Mouse (Mus musculus): ENCODE measurements at regions not wholly inside any gene's neighbourhood (a gene's known extent, or its start where the extent isn't known, plus 50 kb on each side); places are given as distances from the start of the nearest gene placed in this dataset.

DNA sequence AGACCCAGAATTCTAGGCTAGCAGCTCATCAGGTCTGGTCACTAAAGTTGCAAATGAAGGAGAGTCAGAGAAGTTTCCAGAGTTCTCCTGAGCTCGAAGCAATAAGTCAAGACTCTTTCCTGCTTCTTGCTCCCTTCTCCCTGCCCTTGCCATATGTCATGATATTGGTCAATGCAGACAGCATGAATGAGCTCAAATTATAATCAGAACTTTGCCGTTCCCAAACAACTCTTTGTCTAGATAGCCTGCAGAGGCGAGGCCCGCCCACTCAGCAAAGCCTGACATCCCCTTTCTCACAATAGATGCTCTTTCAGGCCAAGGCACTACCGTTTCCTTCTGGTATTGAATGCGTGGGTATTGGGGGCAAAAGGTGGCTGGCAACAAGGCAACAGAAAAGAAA is 204.0 kb upstream of the Ncam1 start:
- no peak for DNase-seq

DNA sequence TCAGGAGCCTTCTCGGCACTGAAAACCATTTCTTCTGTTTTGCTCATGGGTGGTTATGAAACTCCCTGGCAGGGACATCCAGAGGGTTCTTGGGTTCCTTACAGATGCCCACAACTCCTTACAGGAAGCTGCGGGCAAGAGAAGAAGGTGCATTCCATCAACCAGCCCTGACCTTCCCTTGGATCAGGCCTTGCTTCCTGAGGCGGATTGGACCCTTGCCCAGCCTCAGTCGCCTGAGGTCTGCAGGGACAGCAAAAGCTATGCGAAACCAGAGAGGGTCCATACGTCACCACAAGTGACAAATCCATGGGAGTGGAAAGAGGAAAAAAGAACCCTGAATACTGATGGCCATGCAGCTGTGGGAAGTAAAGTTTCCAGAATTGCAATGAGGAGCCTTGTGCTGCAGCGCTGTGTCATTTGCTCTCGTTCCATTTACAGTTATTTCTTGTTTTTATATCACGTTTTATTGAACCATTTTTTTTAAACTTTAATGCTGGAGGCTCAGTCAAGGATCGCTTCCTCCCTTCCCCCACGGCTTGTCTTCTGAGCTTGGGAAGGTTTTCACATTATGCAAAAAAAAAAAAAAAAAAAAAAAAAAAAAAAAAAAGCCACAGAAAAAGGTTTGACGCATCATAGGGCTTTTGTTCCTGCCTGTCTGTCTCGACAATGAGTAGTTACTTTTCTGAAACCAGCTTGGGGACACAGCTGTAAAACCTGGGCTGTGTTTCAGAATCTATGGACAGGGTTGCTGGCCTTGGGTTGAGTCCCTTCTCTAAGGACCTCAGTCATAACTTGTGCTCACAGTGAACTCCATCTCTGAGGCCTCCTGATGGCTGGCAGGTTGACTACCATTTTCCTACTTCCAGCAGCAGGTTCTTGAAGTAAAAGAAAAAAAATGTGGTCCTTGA is 202.0 kb upstream of the Ncam1 start:
- peak; percentile 6 for DNase-seq

DNA sequence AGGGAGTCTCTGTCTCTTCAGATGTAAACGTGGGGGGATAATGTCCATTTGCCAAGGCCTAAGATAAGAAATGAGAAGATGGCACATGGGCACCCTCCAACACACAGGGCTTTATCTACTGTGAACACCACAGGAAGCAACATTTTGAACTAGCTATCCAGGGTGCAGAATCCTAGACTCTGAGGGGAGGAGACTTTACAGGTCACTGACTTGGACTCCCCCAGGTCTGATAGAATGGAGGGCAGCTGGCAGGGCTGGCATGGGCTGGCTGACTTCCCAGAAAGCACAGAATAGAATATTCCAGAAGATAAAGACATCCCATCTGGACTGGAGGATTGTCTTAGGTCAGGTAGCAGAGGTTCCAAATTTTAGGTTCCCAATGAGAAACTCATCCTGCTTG is 201.2 kb upstream of the Ncam1 start:
- DNase-seq = no peak

GRCm38 (mm10) chr9:49998101-49998500 is 199.4 kb upstream of the Ncam1 start:
- no peak for DNase-seq

DNA sequence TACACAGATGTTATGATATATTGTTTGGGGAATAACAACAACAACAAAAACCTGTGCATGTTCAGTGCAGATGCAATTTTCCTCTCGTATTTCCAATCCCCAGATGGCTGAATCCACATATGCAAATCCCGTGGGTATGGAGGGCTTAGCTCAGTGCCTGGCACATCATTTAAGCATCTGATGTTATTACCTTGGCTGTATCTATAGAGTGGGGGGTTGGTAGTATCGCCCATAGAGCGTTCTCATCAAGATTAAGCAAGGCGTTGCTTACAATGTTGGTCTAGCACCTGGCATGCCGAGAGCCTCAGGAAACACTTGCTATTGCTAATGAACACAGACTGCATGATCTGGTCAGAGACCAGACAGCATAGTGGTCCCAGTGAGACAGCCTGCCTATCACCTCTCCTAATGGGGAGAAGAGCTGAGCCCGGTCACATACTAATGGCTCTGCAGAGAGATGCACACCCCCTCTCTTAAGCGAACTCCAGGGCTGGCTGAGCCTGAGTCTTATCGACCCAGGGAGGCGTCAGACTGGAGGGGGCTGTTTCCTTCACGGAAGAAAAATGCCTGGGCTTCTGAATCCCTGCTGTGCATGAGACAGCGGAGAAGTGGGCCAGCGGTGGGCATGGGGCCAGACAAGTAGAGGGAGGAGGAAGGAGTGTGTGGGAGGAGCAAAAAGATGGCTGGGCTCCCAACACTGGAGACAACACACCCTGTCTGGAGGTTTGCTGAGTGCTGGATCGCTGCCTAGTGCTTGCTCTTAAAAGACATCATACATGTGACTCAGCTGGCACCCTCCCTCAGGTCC is 190.9 kb upstream of the Ncam1 start:
- DNase-seq = peak; percentile 68

DNA sequence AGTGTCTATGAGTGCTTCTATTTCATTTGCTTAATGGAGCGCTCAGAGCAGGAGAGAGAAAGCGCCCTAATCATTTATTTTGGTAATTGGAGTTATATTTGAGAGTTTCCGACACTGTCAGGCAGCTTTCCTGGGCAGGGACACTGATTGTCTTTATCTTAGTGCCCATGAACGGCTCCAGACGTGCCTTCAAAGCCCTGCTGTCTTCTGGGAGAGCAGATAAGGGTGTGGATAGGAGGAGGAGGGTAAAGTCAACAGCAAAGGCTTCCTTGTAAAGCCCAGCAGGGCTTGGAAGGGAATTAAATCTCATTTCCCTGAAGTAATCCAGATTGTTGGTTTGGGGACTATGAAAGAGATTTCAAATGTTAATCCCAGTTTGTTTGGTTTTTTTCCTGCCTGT is 189.3 kb upstream of the Ncam1 start:
- DNase-seq = no peak

GRCm38 (mm10) chr9:49987481-49987880 is 188.8 kb upstream of the Ncam1 start:
- DNase-seq = no peak

- peak; percentile 44 for DNase-seq
Measured at GRCm38 (mm10) chr9:49980344-49981207, 181.9 kb upstream of the Ncam1 start.

DNA sequence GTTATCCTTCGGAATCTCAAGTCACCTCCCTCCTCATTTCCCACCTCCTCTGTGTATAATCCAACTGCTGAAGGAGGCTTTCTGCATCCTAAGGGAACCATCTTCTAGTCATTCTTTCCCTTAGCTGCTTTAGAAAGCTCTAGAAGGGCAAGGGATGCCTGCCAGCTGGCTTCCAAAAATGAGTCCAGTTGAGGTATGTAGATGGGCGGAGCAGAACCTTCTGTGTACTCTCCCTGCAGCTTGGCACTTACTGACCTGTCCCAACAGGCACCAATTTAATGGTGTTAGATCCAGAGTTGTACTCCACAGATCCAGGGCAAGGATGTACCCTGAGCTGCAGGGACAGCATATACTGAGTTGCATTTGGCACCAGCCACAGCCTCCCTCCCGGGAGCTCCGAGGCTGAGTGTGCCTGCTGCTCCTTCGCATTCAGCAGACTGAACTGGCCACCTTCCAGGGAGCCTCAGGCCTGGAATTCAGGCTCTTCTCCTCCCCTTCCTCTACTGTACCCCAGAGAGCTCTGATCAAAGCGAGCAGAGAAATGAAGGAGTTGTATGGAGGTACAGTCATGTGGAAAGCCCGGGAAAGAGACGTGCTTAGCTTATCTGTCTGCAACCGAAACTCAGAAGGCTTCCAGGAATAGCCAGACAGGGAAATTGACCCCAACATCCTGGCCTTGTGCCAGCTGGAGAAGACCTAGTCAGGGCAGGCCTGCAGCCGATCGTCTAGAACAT is 177.4 kb upstream of the Ncam1 start:
- peak; percentile 54 for DNase-seq

DNA sequence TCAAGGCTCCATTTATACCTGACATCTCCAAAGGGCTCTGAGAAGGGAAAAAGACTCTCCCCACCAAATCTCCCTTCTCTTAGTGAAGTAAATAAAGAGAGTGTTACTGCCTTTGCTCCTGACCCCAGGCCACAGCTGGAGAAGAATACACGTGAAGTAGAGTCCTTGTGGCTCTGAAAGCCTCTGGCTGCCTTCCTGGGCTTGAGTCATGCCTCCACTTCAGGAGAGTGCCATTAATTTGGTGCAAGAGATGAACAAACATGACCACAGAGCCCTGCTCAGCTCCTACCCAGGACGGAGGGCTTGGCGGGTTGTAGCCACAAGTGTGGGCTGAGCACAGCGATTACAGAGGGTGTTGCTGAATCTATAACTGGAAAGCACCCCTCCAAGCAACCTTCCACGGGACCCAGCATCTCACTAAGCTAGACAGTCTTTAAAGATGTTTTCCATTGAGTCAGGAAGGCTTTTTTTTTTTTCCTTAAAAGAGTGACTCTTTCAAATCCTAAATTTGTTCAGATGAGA is 175.3 kb upstream of the Ncam1 start:
- DNase-seq = no peak

DNA sequence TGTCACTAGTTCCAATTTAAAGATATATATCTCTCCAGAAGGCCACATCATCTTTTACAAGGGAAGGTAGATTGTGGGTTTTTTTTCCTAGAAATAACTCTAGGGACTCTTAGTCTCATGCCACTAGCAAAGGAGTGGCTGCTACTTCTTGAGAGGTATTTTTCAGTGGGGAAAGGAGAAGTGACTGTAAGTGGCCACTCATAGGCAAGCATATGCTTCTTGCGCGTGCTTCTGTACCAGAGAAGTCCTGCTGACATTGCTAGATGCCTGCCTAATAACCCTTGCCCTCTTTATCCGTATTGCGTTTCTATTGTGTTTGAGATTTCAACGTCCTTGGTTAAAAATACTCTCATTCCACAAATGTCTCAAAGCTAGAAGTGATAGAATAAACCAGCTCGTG is 170.7 kb upstream of the Ncam1 start:
- no peak for DNase-seq

DNA sequence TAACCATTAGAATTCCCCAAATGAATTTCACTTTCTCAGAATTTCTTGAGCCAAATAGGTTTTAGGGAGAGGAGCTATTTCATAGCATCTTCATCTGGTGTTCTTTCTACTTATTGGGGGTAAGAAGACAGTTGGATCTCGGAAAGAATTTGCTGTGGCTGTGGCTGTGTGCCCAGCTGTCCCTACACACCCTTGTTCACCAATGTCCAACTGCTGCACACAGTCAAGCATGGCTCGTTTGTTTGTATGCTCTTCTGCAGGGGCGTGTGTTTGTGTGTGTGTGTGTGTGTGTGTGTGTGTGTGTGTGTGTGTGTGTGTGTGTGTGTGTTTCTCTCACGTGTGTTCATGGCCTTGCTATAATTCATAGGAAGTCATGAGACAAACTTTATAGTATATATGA is 165.9 kb upstream of the Ncam1 start:
- DNase-seq = no peak

- no peak for DNase-seq
Measured at GRCm38 (mm10) chr9:49962561-49963071, 163.9 kb upstream of the Ncam1 start.

DNA sequence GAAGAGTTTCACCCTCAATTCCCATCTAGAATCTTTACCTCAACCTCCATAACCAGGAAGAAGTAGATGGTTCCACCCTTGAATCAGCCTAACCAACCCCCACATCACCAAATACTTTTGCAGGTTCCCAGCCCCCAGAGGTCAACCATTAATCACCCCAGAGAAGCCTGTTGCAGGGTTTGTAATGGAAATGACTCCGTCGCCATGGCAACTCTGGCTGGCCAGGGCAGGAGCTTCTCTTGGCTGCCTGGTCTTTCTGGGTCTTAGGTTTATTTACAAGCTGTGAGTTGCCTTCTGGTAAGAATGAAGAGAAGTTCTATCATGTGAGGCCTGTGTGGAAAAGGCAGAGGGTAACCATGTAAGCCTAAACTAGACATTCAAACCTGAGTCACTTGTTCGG is 163.2 kb upstream of the Ncam1 start:
- DNase-seq = peak; percentile 8

- DNase-seq = no peak
Measured at GRCm38 (mm10) chr9:49961329-49961728, 162.6 kb upstream of the Ncam1 start.

DNA sequence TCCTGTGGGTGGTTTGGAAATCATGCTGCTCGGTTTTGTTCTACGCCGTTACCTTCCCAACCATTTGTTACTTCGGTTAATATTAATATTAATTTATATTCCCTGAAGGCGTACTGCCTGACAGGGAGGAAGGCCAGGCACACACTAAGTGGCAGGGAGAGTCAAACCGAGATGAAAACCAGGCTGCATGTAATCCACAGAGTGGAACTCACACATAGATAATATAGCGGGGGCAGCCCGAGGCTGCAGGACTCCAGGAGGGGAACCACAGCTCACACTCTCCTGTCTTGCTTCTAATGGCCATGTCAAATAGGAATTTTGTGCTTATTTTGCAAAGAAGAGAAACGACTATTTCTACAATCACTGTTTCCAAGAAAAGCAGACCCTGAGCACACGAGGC is 161.3 kb upstream of the Ncam1 start:
- DNase-seq = peak; percentile 8

GRCm38 (mm10) chr9:49958890-49959289 is 160.2 kb upstream of the Ncam1 start:
- DNase-seq = no peak

DNA sequence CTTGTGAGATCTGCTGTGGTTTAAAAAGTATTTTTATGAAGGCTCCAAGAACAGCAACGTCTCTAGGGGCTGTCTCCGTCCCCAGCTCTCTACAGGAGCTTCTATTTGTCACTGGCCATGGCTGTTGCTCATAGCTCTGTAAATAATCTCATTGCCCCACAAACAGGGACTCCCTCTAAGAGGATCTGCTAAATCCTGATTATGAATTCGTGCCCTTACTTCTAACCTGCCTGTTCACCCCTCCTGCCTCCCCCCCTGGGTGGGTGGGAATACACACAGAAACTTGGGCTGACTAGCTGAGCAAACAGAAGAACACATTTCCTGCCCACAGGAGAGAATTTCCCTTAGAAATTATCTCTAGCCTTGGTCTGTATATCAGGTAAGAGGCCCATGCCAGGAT is 155.9 kb upstream of the Ncam1 start:
- no peak for DNase-seq

DNA sequence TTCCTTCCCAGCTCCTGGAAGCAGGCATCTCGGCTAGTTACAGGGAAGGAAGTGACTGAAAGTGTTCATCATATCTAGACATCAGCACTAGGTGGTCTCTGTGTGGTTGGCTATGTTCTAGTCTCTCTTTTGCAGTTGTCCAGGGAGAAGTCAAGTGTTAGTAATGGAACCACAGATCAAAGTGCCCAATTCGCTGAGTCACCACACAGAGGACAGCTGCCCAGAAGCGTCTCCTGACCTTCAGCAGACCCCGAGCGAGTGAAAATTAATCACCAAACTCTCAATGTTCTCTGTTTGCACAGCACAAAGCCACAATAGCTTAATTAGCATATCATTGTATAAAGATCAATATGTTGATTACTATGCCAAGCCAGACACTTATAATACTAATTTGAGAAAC is 151.6 kb upstream of the Ncam1 start:
- no peak for DNase-seq

DNA sequence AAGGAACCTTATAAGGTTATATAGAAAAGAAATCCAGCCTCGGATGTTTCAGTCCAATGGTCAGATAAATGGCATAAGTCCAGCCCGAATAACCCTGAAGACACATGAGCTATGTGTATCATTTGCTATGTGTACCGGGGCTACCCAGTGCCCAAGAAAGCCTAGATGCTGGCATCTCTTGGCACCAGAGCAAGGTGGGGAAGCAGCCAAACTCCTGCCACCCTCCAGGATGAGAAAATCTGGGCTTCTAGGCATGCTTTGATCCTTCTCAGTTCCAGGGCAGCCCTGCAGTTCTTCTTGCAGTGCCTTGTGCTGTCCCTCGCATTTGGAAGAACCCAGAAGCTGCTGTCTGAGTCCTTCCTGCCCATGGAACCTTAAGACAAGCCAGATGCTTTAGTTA is 149.8 kb upstream of the Ncam1 start:
- no peak for DNase-seq

- DNase-seq = no peak
Measured at GRCm38 (mm10) chr9:49946857-49947256, 148.1 kb upstream of the Ncam1 start.
